Mouse (Mus musculus): ENCODE data around the gene Msh4. TPM values are rescaled to one million over a fixed set of nuclear protein-coding genes. Genes with fewer than 3 reads are reported as not detected.
"Not testable (repeated sequence)": the region's sequence is repeated elsewhere in the genome, so short reads cannot be mapped to it uniquely, and the experiment has no call there.

Gene Msh4
- polyA plus RNA-seq, 1 experiment from 2014 or later = 0.12 TPM

- no peaks in the 10 kb centered on the region for H3K4me1 ChIP-seq (ENCODE audit: control insufficient read depth in 2 of 2, insufficient read depth in 2 of 2, low read length in 2 of 2)
- no peak overlapping the region for H3K4me3 ChIP-seq (ENCODE audit: control insufficient read depth in 1 of 2, insufficient read depth in 1 of 2, low read depth in 1 of 2, low read length in 2 of 2)
- no peak overlapping the region for H3K9ac ChIP-seq (ENCODE audit: low read length)
- H3K4me2 ChIP-seq (ENCODE audit: low read length) = no peak overlapping the region
- no peak overlapping the region for H3K27ac ChIP-seq (replicated peaks in 1 of 2; ENCODE audit: control insufficient read depth in 1 of 2, insufficient read depth in 1 of 2, low read depth in 2 of 2, low read length in 2 of 2)
- ATAC-seq (ENCODE audit: insufficient number of reproducible peaks, insufficient read depth, low FRiP score, low read depth) = no peak
- 82% methylated on average over 2 of the region's 2 CpGs for WGBS
- no peaks in the 10 kb centered on the region for H3K9me3 ChIP-seq (ENCODE audit: control insufficient read depth, low read length)
- H3K27me3 ChIP-seq (ENCODE audit: control insufficient read depth, insufficient read depth, low read length) = no peaks in the 10 kb centered on the region
- H3K36me3 ChIP-seq (ENCODE audit: control insufficient read depth, insufficient read depth, low read length) = no peaks in the 10 kb centered on the region
Measured at GRCm38 (mm10) chr3:153863816-153864215, 42.1 kb downstream of the Msh4 start.

GRCm38 (mm10) chr3:153860392-153860791 is 45.5 kb downstream of the Msh4 start:
- 74% methylated on average over 7 of the region's 8 CpGs for WGBS
- H3K4me3 ChIP-seq (ENCODE audit: control insufficient read depth in 1 of 2, insufficient read depth in 1 of 2, low read depth in 1 of 2, low read length in 2 of 2); H3K4me2 ChIP-seq (ENCODE audit: low read length); ATAC-seq (ENCODE audit: insufficient number of reproducible peaks, insufficient read depth, low FRiP score, low read depth); H3K4me1 ChIP-seq (ENCODE audit: control insufficient read depth in 2 of 2, insufficient read depth in 2 of 2, low read length in 2 of 2); H3K27me3 ChIP-seq (ENCODE audit: control insufficient read depth, insufficient read depth, low read length); H3K36me3 ChIP-seq (ENCODE audit: control insufficient read depth, insufficient read depth, low read length); H3K9me3 ChIP-seq (ENCODE audit: control insufficient read depth, low read length); H3K27ac ChIP-seq (replicated peaks in 1 of 2; ENCODE audit: control insufficient read depth in 1 of 2, insufficient read depth in 1 of 2, low read depth in 2 of 2, low read length in 2 of 2); H3K9ac ChIP-seq (ENCODE audit: low read length): not testable (repeated sequence)

GRCm38 (mm10) chr3:153858350-153859001 is 47.5 kb downstream of the Msh4 start:
- Histone ChIP-seq H3K4me3 (ENCODE audit: control insufficient read depth in 1 of 2, insufficient read depth in 1 of 2, low read depth in 1 of 2, low read length in 2 of 2) (no peak overlapping the region), H3K27me3 (ENCODE audit: control insufficient read depth, insufficient read depth, low read length) (peaks cover 8% of the 10 kb centered on the region; the same call in 1 of the 2 replicates), H3K4me1 (ENCODE audit: control insufficient read depth in 2 of 2, insufficient read depth in 2 of 2, low read length in 2 of 2) (no peaks in the 10 kb centered on the region), H3K9me3 (ENCODE audit: control insufficient read depth, low read length) (no peaks in the 10 kb centered on the region), H3K9ac (ENCODE audit: low read length) (no peak overlapping the region), H3K27ac (replicated peaks in 1 of 2; ENCODE audit: control insufficient read depth in 1 of 2, insufficient read depth in 1 of 2, low read depth in 2 of 2, low read length in 2 of 2) (no peak overlapping the region), H3K4me2 (ENCODE audit: low read length) (no peak overlapping the region), H3K36me3 (ENCODE audit: control insufficient read depth, insufficient read depth, low read length) (no peaks in the 10 kb centered on the region)
- ATAC-seq (ENCODE audit: insufficient number of reproducible peaks, insufficient read depth, low FRiP score, low read depth) = no peak
- WGBS = 75% methylated on average over 10 of the region's 10 CpGs

- H3K27me3 ChIP-seq (ENCODE audit: control insufficient read depth, insufficient read depth, low read length) = peaks cover 25% of the 10 kb centered on the region
- H3K4me1 ChIP-seq (ENCODE audit: control insufficient read depth in 2 of 2, insufficient read depth in 2 of 2, low read length in 2 of 2) = peaks cover 5 to 17% of the 10 kb centered on the region in 2 experiments
- H3K4me3 ChIP-seq (ENCODE audit: control insufficient read depth in 1 of 2, insufficient read depth in 1 of 2, low read depth in 1 of 2, low read length in 2 of 2) = no peak overlapping the region
- H3K27ac ChIP-seq (replicated peaks in 1 of 2; ENCODE audit: control insufficient read depth in 1 of 2, insufficient read depth in 1 of 2, low read depth in 2 of 2, low read length in 2 of 2) = no peak overlapping the region
- no peak overlapping the region for H3K4me2 ChIP-seq (ENCODE audit: low read length)
- 36% methylated on average over 8 of the region's 8 CpGs for WGBS
- ATAC-seq (ENCODE audit: insufficient number of reproducible peaks, insufficient read depth, low FRiP score, low read depth) = no peak
- no peaks in the 10 kb centered on the region for H3K9me3 ChIP-seq (ENCODE audit: control insufficient read depth, low read length)
- no peak overlapping the region for H3K9ac ChIP-seq (ENCODE audit: low read length)
- H3K36me3 ChIP-seq (ENCODE audit: control insufficient read depth, insufficient read depth, low read length) = no peaks in the 10 kb centered on the region
Measured at GRCm38 (mm10) chr3:153852266-153852665, 53.7 kb downstream of the Msh4 start.

- Histone ChIP-seq H3K4me2 (ENCODE audit: low read length) (no peak overlapping the region), H3K27me3 (ENCODE audit: control insufficient read depth, insufficient read depth, low read length) (peaks cover 31% of the 10 kb centered on the region), H3K9ac (ENCODE audit: low read length) (no peak overlapping the region), H3K36me3 (ENCODE audit: control insufficient read depth, insufficient read depth, low read length) (no peaks in the 10 kb centered on the region), H3K27ac (replicated peaks in 1 of 2; ENCODE audit: control insufficient read depth in 1 of 2, insufficient read depth in 1 of 2, low read depth in 2 of 2, low read length in 2 of 2) (no peak overlapping the region), H3K4me1 (ENCODE audit: control insufficient read depth in 2 of 2, insufficient read depth in 2 of 2, low read length in 2 of 2) (peaks cover 5 to 19% of the 10 kb centered on the region in 2 experiments), H3K9me3 (ENCODE audit: control insufficient read depth, low read length) (no peaks in the 10 kb centered on the region), H3K4me3 (ENCODE audit: control insufficient read depth in 1 of 2, insufficient read depth in 1 of 2, low read depth in 1 of 2, low read length in 2 of 2) (no peak overlapping the region)
- no peak for ATAC-seq (ENCODE audit: insufficient number of reproducible peaks, insufficient read depth, low FRiP score, low read depth)
- 83% methylated on average over 7 of the region's 7 CpGs for WGBS
Measured at GRCm38 (mm10) chr3:153850759-153851158, 55.2 kb downstream of the Msh4 start.

GRCm38 (mm10) chr3:153849368-153850015 is 56.4 kb downstream of the Msh4 start:
- peaks cover 40% of the 10 kb centered on the region for H3K27me3 ChIP-seq (ENCODE audit: control insufficient read depth, insufficient read depth, low read length)
- WGBS = 3% methylated on average over 5 of the region's 5 CpGs
- ATAC-seq (ENCODE audit: insufficient number of reproducible peaks, insufficient read depth, low FRiP score, low read depth) = peak; percentile 81
- no peak overlapping the region for H3K4me3 ChIP-seq (ENCODE audit: control insufficient read depth in 1 of 2, insufficient read depth in 1 of 2, low read depth in 1 of 2, low read length in 2 of 2)
- H3K27ac ChIP-seq (replicated peaks in 1 of 2; ENCODE audit: control insufficient read depth in 1 of 2, insufficient read depth in 1 of 2, low read depth in 2 of 2, low read length in 2 of 2) = no peak overlapping the region
- peak overlapping the region; percentile 51 for H3K4me2 ChIP-seq (ENCODE audit: low read length)
- H3K36me3 ChIP-seq (ENCODE audit: control insufficient read depth, insufficient read depth, low read length) = no peaks in the 10 kb centered on the region
- no peak overlapping the region for H3K9ac ChIP-seq (ENCODE audit: low read length)
- no peaks in the 10 kb centered on the region for H3K9me3 ChIP-seq (ENCODE audit: control insufficient read depth, low read length)
- H3K4me1 ChIP-seq (ENCODE audit: control insufficient read depth in 2 of 2, insufficient read depth in 2 of 2, low read length in 2 of 2) = peaks cover 5 to 19% of the 10 kb centered on the region in 2 experiments

- Histone ChIP-seq H3K4me3 (ENCODE audit: control insufficient read depth in 1 of 2, insufficient read depth in 1 of 2, low read depth in 1 of 2, low read length in 2 of 2) (no peak overlapping the region), H3K4me2 (ENCODE audit: low read length) (no peak overlapping the region), H3K9ac (ENCODE audit: low read length) (no peak overlapping the region), H3K36me3 (ENCODE audit: control insufficient read depth, insufficient read depth, low read length) (no peaks in the 10 kb centered on the region), H3K27ac (replicated peaks in 1 of 2; ENCODE audit: control insufficient read depth in 1 of 2, insufficient read depth in 1 of 2, low read depth in 2 of 2, low read length in 2 of 2) (no peak overlapping the region), H3K4me1 (ENCODE audit: control insufficient read depth in 2 of 2, insufficient read depth in 2 of 2, low read length in 2 of 2) (peaks cover 5 to 19% of the 10 kb centered on the region in 2 experiments), H3K9me3 (ENCODE audit: control insufficient read depth, low read length) (no peaks in the 10 kb centered on the region), H3K27me3 (ENCODE audit: control insufficient read depth, insufficient read depth, low read length) (peaks cover 40% of the 10 kb centered on the region)
- 52% methylated on average over 7 of the region's 7 CpGs for WGBS
- ATAC-seq (ENCODE audit: insufficient number of reproducible peaks, insufficient read depth, low FRiP score, low read depth) = no peak
Measured at GRCm38 (mm10) chr3:153847207-153847733, 58.7 kb downstream of the Msh4 start.
